Mouse (Mus musculus) cerebellum, adult 8-10 months (tissue): ENCODE measurements around the gene 1110032F04Rik.
A peak's percentile ranks its signal among the peaks of the same experiment; 100 is the strongest.
"Not testable (repeated sequence)": the region's sequence is repeated elsewhere in the genome, so short reads cannot be mapped to it uniquely, and the experiment has no call there.

Experiments
- DNase-seq: peaks from one replicate; pipeline ENCODE4 v3.0.0; 2022

Gene 1110032F04Rik

DNA sequence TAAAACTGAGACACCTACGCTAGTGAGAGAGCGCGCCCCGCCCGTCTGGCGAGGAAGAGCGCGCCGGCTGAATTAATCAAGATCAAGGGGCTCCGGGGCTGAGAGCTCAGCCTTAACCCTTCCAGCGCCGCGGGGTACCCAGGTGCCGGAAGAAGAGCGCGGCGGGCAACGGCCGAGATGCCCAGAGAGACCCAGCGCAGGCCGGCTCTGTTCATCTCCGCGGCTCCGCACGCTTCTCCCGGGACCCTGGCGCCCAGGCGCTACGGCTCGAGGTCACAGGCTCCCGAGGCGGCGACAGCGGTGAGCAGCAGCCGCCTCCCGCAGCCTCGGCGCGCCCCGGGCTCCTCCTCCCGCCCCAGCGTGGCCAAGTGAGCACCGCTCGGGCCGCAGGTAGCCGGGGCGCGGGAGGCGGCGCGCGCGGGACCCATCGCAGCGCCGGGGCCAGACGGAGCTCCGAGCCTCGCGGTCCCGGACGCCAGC lies at the start of gene 1110032F04Rik:
TSS of gene 1110032F04Rik (plus strand) at position 376 of the 480 bp plus-strand sequence.
- no peak for DNase-seq

DNA sequence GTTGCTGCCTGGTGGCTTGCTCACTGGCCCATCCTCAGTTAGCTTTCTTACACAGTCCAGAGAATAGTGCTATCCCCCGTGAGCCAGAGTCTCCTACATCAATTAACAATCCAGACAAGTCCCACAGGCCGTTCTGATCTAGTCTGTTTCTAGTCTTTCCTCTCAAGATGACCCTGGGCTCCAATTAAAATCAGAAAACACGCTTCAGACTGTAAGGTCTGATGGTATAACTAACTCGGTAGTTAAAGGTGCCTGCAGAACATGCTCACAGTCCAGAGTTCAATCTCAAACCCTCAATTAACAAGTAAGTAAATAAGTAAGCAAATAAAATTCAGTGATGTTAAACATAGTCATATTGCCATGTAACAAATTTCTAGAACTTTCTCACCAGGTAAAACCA lies 48.0 kb upstream of the 1110032F04Rik start:
- no peak for DNase-seq

DNA sequence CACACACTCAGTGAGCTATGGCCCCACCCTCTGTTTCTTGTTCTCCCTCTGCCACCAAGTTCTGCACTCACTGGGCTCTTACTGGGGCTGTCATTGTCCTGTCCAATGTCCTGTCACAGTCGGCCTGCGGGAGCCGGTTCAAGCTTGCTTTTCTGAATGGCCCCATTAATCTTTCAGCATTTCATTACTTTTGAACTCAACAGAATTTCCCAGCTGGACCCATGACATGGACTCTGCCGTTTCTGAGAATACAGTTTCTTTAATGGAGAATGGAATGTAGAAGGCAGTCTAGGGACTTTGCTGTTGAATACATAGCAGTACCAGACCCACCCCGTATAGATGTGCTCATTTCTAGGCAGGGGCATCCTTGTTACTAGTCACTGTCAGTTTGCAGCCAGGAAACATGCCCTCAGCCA lies 47.5 kb upstream of the 1110032F04Rik start:
- DNase-seq, result no peak

DNA sequence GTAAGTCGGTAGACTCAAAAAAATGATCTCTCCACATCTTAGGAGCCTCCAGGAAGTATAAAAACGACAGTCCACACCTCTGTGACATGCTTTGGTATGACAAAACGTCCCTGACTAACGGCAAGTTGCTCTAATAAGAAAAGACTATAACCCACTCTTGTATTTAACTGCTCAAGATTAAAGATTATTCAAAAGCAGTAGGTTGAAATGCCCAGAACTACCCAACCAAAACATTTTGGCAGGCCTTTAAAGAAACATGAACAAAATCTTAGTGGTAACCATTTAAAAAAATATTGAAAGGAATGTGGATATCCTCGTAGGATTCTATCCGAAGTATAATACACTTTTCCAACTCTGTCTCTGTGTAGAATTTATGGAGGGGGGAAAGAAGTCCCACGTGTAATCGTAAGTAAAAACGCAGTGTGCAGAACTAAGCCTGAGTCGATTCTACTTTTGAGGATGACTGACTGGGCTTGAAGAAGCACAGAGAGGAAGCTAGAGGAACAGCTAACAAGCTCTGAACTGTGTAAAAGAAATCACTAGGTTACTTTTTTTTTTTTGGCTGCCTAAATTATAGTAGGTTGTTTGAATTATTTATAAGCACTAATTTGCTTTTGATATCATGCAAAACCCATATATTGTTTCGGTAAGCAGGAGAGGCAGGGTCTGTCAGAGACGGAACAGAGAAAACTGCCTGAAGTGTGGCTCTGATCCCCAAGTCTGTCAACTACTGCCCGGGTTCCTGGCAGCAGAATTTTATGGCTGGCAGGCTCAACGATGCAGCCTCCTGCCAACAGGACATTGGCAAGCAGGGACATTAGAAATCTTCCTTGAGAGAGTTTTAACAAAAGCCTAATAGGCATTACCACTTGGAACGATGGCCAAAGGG lies 45.3 kb upstream of the 1110032F04Rik start:
- peak; percentile 28 for DNase-seq

DNA sequence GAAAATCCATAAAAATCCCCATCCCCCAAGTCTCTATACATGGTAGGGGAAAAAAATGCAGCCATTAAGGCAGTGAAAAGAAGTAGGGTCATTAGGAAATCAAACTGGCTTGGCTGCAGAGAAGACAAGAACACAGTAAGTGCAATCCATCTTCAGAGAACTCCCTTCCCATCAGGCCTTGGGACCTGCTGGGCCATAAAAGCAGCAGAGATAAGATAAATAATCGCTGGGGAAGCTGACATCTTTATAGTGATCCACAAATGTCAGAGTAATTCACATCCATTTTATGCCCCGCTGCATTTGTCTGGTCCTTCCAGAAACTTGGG lies 44.7 kb upstream of the 1110032F04Rik start:
- DNase-seq, result no peak

DNA sequence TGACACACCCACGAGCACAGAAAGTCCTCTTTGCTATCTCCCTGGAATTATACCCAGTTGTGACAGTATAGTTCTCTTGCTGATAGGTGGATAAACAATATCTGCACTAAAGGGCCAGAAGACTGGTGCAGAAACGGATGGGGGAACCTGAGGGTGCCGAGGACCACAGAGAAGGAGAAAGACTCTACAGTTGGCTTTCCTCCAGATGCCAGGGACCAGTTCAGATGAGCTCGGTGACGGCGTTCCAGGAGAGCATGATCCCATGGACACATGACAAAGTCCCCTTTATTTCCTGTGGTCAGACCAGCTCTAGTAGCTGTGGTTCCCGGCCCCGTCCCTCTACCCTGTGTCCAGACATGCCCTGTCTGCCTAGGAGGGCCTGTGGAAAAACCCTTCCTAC lies 44.2 kb upstream of the 1110032F04Rik start:
- no peak for DNase-seq

DNA sequence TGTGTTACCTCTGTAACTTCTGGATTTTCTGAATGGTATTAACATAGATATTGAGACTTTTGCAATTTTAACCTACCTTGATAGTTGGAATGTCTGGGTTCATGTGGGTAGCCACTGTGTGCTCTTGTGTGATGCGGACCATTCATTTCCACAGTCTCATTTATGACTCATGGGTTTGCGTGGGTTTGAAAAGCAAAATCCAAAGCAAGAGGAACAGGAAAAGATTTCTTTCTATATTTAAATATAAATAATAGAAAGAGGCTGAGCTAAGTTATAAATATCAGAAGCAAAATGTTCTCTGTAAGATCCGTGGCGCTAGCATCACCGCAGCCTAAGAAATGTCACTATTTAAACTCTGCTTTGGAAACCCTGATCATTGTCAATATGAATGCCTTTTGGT lies 41.7 kb upstream of the 1110032F04Rik start:
- no peak for DNase-seq

DNA sequence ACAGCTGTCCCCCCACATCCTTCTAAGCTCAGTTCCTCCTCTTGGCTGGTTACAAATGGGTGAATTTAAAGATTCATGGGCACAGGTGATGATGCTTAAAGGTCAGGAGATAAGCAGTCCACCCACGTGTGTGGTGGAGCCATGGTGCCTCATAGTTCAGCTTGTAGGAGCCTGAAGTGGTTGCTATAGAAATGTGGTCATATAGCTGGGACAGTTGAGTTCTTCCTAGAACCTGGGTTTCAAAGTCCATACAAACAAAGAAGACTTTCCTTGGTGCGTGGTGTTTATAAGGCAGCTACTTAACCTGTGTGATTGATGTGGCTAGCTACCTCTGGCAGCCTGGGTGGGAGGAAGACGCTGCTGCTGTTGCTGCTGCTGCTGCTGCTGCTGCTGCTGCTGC lies 39.4 kb upstream of the 1110032F04Rik start:
- DNase-seq, result no peak

DNA sequence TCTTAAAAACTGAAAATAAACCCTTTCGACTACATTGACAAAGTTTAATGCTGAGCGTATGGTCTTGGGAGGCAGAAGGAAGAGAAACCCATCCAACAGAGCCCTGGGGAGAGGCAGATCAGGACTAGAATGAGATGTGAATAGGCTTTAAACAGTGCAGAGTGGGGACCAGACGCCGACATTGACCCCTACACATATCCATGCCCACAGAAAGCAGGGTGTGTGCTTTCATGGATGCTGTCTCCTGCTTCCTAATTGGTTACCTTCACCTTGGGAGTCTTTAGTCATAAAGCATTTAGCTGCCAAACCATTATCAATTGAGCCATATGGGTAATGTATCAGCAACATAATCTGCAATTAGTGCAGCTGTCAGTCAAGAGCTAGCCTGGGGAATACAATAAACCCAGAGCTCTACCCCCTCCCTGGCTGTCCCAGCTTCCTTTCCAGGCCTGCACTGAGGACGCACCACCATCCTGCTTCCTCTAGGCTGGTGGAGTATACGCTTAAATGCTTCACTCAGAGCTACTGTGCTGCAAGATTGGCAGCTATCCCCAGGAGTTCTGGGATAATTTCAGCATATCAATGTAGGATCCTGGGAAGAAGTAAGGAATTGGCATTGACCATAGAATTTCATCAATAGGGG lies 32.4 kb upstream of the 1110032F04Rik start:
- no peak for DNase-seq

DNA sequence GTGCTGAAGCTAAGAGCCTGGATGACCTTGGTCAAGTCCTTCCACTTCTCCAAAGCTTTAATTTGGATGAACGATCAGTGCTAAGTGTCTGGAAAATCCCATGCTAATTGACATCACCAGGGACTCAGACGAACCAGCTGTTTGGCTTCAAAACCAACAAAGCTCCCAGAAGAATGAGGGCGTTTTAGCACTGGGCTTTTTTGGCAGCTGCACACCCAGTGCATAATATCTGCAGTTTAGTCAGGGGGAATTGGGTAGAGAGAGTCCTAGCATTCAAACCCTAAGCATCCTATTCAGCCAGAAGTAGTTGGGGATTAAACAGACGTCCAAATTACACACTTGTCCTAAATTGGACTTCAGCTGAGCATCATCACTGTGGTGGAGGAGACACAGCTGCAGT lies 29.2 kb upstream of the 1110032F04Rik start:
- DNase-seq, result no peak

DNA sequence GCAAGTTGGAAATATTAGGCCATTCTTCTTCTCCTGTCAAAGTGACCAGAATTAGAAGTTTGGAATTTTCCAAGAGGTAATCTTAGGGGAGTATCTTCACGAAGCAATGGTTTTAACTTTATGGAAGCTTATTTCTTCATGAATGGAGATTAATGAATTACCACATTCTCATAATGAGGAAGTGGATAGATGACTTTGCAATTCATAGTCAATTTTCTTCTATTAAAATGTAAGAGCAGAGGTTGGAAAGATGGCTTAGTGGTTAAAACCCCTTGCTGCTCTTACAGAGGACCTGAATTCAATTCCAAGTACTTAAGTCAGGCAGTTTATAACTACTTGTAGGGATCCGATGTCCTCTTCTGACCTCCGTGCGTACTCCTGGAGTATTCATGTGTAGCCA lies 25.4 kb upstream of the 1110032F04Rik start:
- DNase-seq, result no peak

DNA sequence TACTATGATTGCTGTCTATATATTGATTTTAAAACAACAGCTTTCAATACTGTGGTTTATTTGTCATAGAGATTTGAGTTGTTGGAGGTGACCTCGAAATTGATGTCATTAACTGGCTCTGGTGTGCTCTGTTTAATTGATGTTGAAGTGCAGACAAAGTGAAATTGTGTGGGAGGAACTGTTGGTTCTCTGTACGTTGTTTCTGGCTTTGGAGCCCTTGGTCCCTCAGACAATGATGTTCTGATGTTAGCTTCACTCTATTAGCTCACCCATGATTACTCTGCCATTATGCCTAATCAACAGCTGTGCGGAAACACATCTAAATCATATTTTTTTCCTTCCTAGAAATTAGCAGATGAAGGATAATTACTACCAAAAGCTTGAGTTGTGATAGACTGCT lies 21.1 kb upstream of the 1110032F04Rik start:
- no peak for DNase-seq

DNA sequence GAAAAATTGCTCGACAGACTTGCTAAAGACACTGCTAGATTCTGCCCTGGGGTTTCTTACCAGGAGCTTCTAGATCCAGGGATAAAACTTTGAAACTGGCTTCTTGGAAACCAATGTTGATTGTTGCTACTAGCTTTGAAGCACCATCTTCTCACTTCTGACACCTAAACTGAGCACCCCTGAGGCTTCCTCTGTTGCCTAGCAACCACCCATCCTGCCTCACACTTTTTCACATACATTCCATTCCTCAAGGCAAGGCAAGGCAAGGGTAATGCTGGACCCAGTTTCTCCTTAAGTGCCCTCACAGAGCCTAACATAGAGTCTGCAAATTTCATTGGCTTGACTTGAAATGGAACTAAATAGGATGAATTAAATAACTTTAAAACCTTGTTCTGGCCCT lies 17.0 kb upstream of the 1110032F04Rik start:
- no peak for DNase-seq

DNA sequence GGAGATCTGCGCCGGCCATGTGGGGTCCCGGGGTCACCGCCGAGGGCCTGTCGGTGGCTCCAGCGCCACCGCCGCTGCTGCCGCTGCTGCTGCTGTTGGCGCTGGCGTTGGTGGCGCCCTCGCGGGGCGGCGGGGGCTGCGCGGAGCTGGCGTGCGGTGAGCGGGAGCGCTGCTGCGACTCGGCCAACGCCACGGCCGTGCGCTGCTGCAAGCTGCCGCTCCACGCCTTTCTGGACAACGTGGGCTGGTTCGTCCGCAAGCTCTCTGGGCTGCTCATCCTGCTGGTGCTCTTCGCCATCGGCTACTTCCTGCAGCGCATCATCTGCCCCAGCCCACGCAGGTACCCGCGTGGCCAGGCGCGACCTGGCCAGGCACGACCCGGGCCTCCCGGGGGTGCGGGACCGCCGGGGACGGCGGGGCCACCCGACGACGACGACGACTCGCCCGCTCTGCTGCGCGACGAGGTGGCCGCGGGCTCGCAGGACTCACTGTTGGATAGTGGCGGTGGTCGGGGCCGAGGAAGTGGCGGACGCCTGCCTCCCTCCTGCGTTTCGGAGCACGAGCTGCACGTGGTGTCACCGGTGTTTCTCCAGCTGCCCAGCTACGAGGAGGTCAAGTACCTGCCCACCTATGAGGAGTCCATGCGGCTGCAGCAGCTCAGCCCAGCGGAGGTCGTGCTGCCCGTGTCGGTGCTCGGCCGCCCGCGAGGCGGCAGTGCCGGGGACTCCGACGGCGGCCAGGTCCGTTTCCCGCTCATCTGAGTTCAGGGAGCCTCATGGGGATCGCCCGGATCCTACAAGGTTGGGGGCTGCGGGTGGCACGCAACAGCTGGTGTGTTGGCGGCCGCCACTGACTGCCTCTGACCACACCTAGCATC lies 543 bp downstream of the 1110032F04Rik start:
- no peak for DNase-seq

DNA sequence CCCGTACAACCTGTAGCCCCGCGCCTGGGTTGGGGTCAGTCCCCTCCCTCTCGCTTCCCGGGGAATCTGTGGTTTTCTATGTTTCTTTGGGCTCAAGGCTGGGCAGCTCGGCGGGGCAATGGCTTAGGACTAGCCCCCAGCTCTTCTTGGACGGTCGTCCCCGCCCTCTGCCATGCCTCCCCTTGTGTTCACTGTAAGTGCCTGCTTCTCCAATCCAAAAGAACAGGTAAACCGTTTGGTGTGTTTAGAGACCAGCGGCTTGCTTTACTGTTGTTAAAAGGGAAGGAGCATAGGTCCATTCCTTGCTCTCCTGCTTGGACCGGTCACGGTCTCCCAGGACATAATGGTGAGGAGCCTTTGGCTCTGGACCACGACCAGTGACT lies 1.2 kb downstream of the 1110032F04Rik start:
- no peak for DNase-seq

DNA sequence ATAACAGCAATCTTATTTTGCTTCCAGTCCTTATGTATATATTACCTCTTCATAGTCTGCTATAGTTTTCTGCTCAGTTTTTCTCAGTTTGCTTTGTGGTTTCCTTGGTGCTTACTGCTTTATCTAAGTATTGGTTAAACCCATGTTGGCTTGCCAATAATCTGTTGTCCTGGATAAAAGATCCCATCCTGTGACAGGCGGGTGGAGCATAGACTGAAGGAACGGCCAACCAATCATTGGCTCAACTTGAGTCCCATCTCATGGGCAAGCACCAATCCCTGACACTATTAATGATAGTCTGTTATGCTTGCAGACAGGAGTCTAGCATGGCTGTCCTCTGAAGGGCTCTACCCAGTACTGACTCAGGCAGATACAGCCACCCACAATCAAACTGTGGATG lies 4.7 kb downstream of the 1110032F04Rik start:
- no peak for DNase-seq

DNA sequence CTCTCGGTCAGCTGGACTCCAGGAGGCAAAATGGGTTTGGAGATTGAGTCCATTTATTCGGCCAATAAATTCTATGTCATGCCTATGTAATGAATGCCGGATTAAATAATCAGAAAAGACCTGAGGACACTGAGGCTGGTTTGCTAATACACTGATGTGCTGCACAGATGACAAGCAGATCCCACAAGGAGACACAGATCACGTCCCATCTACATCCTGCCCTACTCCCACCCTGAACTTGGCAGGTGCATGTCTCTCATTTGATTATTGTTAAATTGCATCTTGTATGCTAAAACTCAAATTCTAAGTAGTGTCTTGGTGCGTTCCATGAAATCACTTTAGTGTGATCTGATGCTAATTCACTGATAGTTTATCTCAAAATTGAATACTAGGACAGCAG lies 17.5 kb downstream of the 1110032F04Rik start:
- DNase-seq, result no peak

DNA sequence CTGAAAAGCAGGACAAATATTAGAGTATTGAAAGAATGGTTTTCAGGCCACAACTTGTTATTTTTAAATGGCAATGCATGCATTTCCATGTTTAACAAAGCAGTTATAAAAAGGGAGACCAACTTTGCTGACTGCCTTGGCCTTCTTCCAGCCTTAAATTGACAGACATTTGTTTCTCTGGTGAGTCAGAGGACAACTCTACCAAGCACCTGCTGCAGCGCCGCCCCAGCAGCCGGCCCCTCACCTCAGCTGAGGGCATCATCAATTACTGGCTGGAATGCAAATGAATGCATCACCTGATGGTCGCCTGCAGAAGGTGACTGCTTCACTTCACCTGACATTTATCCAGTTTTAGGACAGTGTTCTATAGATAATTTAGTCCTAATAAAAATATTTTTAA lies 26.0 kb downstream of the 1110032F04Rik start:
- DNase-seq, result no peak

DNA sequence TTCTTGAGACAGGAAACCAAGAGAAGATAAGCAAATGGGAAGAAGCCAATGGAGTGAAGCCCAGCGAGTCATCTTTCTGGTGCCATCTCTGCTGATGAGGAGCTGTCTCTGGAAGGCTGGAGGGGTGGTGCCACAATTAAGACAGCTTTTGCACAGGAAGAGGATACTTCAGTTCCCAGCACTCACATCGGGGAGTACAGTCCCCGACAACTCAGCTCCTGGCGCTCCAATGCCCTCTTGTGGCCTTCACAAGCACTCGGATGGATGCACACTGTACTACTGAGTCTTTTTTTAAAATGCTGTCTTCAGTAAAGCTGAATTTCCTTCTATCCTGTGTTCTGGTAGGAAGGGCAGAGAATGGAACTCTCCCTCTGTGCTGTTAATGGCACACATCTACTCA lies 27.8 kb downstream of the 1110032F04Rik start:
- DNase-seq, result no peak

DNA sequence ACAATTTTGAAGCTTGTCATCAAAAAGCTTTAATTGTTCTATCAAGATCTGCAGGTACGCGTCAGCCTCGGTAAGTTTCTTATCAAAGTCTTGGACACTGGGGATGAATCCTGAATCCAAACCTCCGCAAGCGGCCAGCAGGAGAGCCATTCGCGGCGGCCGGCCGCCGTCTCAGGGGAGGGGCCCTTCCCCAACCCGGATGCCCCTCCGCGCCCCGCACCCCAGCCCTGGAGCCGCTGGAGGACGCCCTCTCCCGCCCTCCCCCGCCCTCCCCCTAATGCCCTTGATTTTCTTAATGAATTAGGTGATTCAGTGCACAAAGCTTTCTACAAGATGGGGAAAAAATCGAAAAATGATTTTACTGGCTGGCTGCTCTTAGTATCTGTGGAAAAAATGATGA lies 33.2 kb downstream of the 1110032F04Rik start:
- not testable (repeated sequence) for DNase-seq

DNA sequence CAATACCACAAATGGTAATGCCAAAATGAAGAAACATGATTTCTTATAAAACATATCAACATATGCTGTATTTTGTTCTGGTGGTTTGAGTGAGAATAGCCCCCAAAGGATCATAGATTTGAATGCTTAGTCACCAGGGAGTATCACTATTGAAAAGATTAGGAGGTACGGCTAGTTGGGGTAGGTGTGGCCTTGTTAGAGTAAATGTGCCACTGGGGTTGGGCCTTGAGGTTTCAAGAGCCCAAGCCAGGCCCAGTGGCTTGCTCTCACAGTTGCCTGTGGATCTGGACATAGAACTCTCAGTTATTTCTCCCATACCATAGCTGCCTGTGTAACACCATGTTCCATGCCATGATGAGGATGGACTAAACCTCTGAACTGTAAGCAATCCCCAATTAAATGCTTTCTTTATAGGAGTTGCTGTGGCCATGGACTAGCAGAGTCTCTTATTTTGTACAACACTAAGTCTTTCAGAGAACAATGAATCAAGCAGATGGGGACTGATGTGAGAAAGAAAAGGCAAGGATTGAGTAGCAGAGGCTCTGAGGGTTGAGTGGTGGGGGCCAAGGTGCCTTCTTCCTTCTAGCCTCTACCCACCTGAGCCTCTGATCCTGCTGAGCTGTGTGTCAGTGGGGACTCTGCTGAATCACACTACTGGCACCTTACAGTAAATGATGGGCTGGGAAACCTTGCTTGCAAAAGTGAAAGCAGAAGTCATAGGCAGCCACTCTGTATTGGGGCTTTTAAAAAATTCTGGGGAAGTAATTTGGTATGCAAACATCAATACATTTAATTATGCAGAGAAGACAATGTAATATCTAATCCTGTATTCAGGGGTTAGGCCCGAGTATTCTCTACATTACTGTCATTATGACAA lies 35.8 kb downstream of the 1110032F04Rik start:
- DNase-seq, result no peak

DNA sequence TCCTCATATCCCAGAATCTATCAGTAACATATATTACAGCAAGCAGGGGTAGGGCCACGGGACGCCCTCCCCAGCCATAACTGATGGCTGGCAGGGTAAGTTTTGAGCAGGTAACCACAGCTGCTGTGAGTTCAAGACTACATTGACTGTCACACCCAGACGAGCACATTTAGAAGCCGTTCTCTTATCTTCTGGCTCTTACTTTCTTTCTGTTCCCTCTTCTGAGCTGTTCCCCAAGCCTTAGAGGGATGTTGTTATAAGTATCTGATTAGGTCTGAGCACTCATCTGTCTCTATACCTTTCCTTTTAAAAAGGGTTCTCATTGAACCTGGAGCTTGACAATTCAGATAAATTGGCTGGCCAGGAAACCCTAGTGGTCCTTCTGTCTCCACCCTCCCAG lies 38.1 kb downstream of the 1110032F04Rik start:
- DNase-seq, result no peak
